Mouse (Mus musculus): ENCODE data around the gene Atp9a. TPM values are rescaled to one million over a fixed set of nuclear protein-coding genes. Genes with fewer than 3 reads are reported as not detected.
A peak's percentile ranks its signal among the peaks of the same experiment; 100 is the strongest.

The Atp9a gene
- polyA plus RNA-seq, 1 experiment, result 18.6 TPM

DNA sequence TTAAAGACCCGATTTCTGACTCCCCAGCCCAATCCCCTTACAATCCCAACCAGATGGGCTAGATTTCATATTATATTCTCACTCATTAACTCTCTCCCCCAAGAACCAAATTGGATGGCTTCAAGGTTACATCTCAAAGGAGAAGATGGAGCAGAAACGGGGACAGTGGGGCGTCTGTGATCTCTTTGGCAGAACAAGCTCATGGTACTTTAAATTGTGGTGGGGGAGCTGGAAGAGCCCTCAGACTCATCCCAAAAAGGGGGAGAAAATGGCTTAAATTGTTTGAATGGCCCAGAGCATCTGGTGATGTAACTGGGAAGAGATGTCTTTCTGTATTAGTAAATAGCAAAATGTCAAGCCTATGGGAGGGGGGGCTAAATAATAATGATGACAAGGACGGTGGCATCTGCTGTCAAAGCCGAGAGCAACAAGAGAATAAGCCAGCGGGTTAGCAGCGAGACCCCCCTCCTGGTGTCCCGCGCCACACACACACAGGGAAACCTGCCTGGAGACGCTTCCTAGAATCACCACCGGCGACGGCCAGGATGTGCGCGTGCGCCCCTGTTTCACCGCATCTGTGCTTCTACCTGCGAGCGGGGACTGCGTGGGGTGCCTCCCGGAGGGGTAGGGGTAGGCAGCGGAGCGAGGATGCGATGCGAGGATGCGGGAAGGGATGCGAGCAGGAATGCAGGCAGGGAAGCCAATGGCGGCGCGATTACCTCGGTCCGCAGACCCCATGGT lies 141.3 kb downstream of the Atp9a start:
- H3K27ac ChIP-seq (ENCODE audit: insufficient read depth, low read length), result no peak overlapping the region
- peaks cover 4% of the 10 kb centered on the region for H3K4me1 ChIP-seq (ENCODE audit: control insufficient read depth, insufficient read depth, low read length)
- H3K4me3 ChIP-seq (ENCODE audit: insufficient read depth, low read length), result peak overlapping the region; percentile 20; the same call in 1 of the 2 replicates
- no peak for TF ChIP-seq CTCF (IDR thresholded peaks at IDR 0.05; ENCODE audit: borderline replicate concordance, insufficient read depth, low read length)
- no peak for TF ChIP-seq POLR2A (IDR thresholded peaks at IDR 0.05; ENCODE audit: low read depth, low read length)

DNA sequence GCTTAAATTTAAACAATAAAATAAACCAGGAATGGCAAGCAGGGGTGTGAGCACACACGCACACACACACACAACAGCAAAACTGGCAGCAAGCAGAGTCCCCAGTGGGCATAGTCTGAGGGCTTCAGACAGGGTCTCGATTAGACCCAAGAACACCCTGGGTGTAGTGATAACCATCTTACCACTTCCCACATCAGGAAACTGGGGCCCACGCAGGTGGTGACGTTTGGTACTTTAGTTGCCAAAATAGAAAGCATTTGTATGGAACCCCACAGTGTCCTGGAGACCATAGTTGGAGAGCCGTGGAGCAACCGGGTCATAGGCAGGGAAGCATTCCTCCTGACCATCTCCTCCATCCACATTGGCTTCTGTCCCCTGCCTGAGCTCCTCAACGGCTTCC lies 146.5 kb downstream of the Atp9a start:
- no peak overlapping the region for H3K4me3 ChIP-seq (ENCODE audit: insufficient read depth, low read length)
- TF ChIP-seq POLR2A (IDR thresholded peaks at IDR 0.05; ENCODE audit: low read depth, low read length) (no peak), CTCF (IDR thresholded peaks at IDR 0.05; ENCODE audit: borderline replicate concordance, insufficient read depth, low read length) (no peak)
- no peaks in the 10 kb centered on the region for H3K4me1 ChIP-seq (ENCODE audit: control insufficient read depth, insufficient read depth, low read length)
- no peak overlapping the region for H3K27ac ChIP-seq (ENCODE audit: insufficient read depth, low read length)

DNA sequence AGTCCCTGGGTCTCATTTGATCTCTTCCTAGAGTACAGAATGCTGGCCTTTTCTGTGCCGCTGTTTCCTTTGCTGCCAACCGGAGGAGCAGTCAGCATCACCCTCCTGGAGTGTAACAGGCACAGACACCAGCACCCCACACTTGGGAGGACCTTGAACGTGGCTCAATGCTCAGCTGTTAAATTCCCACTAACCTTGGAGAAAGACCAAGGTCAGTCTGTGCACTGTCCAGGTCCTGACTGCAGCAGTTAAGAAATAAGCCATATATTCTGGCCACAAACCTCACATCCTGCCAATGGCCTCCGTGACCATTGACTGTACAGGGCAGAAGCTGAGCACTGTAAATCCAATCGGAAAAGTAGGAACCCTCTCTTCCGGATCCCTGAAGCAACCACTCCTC lies 148.5 kb downstream of the Atp9a start:
- Histone ChIP-seq H3K27ac (ENCODE audit: insufficient read depth, low read length) (no peak overlapping the region), H3K4me1 (ENCODE audit: control insufficient read depth, insufficient read depth, low read length) (no peaks in the 10 kb centered on the region), H3K4me3 (ENCODE audit: insufficient read depth, low read length) (no peak overlapping the region)
- no peak for TF ChIP-seq CTCF (IDR thresholded peaks at IDR 0.05; ENCODE audit: borderline replicate concordance, insufficient read depth, low read length)
- TF ChIP-seq POLR2A (IDR thresholded peaks at IDR 0.05; ENCODE audit: low read depth, low read length), result no peak

DNA sequence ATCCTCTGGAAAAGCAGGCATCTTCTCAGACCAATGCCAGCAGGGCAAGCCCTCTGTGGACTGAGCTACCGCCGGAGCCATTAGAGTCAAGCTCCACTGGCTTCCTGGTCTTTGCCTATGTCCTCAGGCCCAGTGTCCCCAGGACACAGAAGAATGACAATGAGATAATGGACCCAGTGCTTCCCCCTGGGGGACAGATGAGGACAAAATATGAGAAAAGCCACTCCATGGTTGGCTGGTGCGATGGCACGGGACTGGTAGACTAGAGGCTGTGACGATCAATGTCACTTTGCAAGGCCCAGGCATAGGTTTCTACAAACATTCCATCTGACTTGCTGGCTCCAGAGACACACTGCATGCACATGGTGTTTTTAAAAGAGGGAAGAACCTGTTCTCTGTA lies 149.2 kb downstream of the Atp9a start:
- H3K4me3 ChIP-seq (ENCODE audit: insufficient read depth, low read length), result no peak overlapping the region
- no peak overlapping the region for H3K27ac ChIP-seq (ENCODE audit: insufficient read depth, low read length)
- no peaks in the 10 kb centered on the region for H3K4me1 ChIP-seq (ENCODE audit: control insufficient read depth, insufficient read depth, low read length)
- TF ChIP-seq POLR2A (IDR thresholded peaks at IDR 0.05; ENCODE audit: low read depth, low read length), result no peak
- no peak for TF ChIP-seq CTCF (IDR thresholded peaks at IDR 0.05; ENCODE audit: borderline replicate concordance, insufficient read depth, low read length)

DNA sequence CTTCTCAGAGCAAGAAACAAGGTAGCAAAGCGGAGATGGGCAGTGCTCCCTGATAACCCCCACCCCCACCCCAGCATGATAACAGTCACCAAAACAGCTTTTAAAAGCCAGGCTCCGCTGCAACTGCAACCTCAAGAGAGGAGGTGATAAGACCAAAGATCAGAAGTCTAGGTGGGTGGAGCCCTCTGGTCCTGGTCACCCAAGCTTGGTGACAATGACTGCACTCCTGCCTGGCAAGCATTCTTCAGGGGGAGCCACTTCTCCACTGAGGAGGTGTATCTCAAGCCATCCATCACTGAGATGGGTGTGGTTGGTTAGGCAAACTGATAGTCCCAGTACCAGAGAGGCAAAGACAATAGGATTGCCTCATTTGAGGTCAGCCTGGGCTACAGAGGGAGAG lies 151.1 kb downstream of the Atp9a start:
- Histone ChIP-seq H3K4me3 (ENCODE audit: insufficient read depth, low read length) (no peak overlapping the region), H3K27ac (ENCODE audit: insufficient read depth, low read length) (no peak overlapping the region), H3K4me1 (ENCODE audit: control insufficient read depth, insufficient read depth, low read length) (no peaks in the 10 kb centered on the region)
- TF ChIP-seq POLR2A (IDR thresholded peaks at IDR 0.05; ENCODE audit: low read depth, low read length) (no peak), CTCF (IDR thresholded peaks at IDR 0.05; ENCODE audit: borderline replicate concordance, insufficient read depth, low read length) (no peak)

DNA sequence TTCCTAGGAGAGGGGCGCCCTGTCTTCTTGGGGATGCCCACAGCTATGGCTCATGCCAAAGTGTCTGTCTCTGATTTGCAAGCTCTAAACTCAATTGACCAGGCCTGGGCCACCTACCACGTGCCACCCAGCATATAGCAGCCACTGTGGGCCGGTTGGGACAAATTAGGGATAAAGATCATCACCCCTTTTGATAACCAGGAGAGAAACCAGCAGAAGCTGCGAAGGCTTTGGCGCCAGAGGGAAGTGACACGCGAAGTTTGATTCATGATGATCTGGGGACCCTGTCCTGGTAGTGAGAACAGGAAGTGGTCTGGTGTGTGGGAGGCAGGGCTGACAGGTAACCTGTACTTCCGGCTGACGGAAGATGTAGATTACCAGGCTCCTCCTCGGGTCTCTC lies 151.7 kb downstream of the Atp9a start:
- TF ChIP-seq CTCF (IDR thresholded peaks at IDR 0.05; ENCODE audit: borderline replicate concordance, insufficient read depth, low read length), result no peak
- TF ChIP-seq POLR2A (IDR thresholded peaks at IDR 0.05; ENCODE audit: low read depth, low read length), result no peak
- Histone ChIP-seq H3K4me3 (ENCODE audit: insufficient read depth, low read length) (no peak overlapping the region), H3K27ac (ENCODE audit: insufficient read depth, low read length) (no peak overlapping the region), H3K4me1 (ENCODE audit: control insufficient read depth, insufficient read depth, low read length) (no peaks in the 10 kb centered on the region)

DNA sequence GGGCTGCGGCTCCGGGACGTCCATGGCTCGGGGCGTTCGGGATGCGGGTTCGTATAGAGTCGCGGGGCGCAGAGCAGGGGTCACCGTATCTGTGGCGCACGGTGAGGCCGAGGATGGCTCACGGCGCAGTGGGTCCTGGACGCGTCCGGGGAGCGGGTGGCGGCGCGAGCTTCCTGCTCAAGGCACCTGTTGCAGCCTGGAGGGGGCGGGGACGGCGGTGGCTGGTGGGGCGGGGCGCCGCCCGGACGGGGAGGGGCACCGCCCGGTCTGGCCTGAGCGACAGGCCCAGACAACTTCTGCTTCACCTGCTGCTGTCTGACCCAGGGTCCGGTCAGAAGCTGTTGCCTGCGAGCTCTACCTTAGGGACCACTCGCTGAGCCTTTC lies 152.0 kb downstream of the Atp9a start:
- Histone ChIP-seq H3K4me3 (ENCODE audit: insufficient read depth, low read length) (no peak overlapping the region), H3K4me1 (ENCODE audit: control insufficient read depth, insufficient read depth, low read length) (no peaks in the 10 kb centered on the region), H3K27ac (ENCODE audit: insufficient read depth, low read length) (no peak overlapping the region)
- TF ChIP-seq CTCF (IDR thresholded peaks at IDR 0.05; ENCODE audit: borderline replicate concordance, insufficient read depth, low read length) (no peak), POLR2A (IDR thresholded peaks at IDR 0.05; ENCODE audit: low read depth, low read length) (no peak)

DNA sequence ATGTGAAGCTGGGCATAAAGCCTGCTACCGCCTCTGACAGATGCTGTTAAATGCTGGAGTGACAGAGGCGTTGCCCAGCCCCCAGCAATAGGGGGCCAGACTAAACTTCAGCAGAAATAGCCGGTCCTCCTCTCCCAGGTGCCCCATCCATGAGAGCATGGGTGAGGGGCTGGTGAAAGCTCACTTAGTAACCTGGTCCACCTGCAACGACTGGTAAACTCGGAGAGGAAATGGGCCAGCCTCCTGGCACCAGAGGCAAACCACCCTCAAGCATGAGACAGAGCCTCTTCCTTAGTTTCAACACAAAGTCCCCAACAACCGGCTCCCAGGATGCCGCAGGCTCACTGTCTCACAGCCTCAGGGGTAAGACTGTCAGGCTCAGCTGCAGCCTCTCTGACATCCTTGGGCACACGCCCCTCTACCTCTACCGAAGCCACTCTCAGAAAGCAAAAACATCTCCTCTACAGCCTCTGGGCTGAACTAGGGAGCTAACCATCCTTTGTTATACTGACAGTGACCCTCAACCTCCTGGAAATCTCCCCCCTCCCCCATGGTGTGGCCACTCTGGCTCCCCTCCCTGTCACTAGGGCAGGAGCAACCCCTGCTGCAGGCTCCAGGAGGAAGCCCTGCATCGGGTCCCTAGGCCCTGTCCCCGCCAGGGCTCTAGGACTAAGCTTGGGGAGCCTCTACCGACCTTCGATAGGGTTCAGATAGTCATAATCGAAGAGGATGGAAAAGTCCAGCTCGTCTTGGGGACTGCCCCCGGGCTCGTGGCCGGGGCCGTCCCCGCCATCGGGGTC lies 152.6 kb downstream of the Atp9a start:
- no peak overlapping the region for H3K4me3 ChIP-seq (ENCODE audit: insufficient read depth, low read length)
- no peak for TF ChIP-seq CTCF (IDR thresholded peaks at IDR 0.05; ENCODE audit: borderline replicate concordance, insufficient read depth, low read length)
- no peak for TF ChIP-seq POLR2A (IDR thresholded peaks at IDR 0.05; ENCODE audit: low read depth, low read length)
- no peaks in the 10 kb centered on the region for H3K4me1 ChIP-seq (ENCODE audit: control insufficient read depth, insufficient read depth, low read length)
- H3K27ac ChIP-seq (ENCODE audit: insufficient read depth, low read length), result no peak overlapping the region

DNA sequence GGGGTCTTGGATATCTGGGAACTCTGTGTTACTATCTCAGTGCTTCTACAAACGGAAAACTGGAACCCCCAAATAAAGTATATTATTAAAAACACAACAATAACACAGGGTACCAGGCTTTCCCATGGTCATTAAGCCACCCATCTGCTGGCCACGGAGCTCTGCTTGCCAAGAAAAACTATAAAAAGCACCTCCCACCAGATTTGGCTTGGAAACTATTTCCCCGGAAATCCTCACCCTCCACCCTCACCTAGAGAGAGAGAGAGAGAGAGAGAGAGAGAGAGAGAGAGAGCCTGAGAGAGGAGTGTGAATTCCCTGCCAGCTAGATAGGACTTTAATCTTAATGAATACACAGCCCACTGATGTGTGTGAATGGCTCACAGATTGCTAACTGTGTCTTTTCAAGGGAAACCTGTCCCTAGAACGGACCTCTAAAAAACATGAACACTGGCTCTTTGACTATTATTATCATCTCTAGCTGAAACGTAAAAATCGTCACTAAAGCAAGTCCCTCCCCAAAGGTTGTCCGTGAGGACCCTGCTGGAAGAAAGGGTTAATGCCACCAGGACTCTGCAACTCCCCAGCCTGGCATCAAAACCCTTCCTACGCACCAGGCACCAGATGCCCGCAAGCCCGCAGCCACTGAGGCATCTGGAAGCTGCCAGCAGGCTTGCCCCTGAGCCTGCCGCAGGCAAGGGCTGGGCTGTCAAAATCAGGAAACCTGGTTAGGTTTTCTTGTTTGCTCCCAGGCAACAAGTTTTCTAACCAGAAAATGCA lies 153.4 kb downstream of the Atp9a start:
- H3K4me3 ChIP-seq (ENCODE audit: insufficient read depth, low read length), result no peak overlapping the region
- no peaks in the 10 kb centered on the region for H3K4me1 ChIP-seq (ENCODE audit: control insufficient read depth, insufficient read depth, low read length)
- H3K27ac ChIP-seq (ENCODE audit: insufficient read depth, low read length), result no peak overlapping the region
- no peak for TF ChIP-seq POLR2A (IDR thresholded peaks at IDR 0.05; ENCODE audit: low read depth, low read length)
- TF ChIP-seq CTCF (IDR thresholded peaks at IDR 0.05; ENCODE audit: borderline replicate concordance, insufficient read depth, low read length), result no peak
